Mouse (Mus musculus) right cerebral cortex, postnatal 4 days (tissue): ENCODE data around the gene Camkk2.

Experiments used
- DNase-seq: peaks from one replicate; pipeline ENCODE4 v3.0.0-alpha.2; 2022

Camkk2 gene

GRCm38 (mm10) chr5:122779277-122779834 is at the start of gene Camkk2:
Gene Camkk2, minus strand, starts transcription at chr5:122779409.
- DNase-seq: peak; percentile 84

- no peak for DNase-seq
Measured at GRCm38 (mm10) chr5:122825099-122825498, 45.9 kb upstream of the Camkk2 start.

- DNase-seq: no peak
Measured at GRCm38 (mm10) chr5:122824450-122824849, 45.2 kb upstream of the Camkk2 start.

- DNase-seq: no peak
Measured at GRCm38 (mm10) chr5:122823976-122824375, 44.8 kb upstream of the Camkk2 start.

- no peak for DNase-seq
Measured at GRCm38 (mm10) chr5:122822441-122822840, 43.2 kb upstream of the Camkk2 start.

- no peak for DNase-seq
Measured at GRCm38 (mm10) chr5:122821524-122821885, 42.3 kb upstream of the Camkk2 start.

- peak; percentile 82 for DNase-seq
Measured at GRCm38 (mm10) chr5:122820777-122821523, 41.7 kb upstream of the Camkk2 start, which contains the start of gene Anapc5. Gene Anapc5, minus strand, starts transcription at chr5:122821339.

GRCm38 (mm10) chr5:122812699-122813098 is 33.5 kb upstream of the Camkk2 start:
- no peak for DNase-seq

- DNase-seq: peak; percentile 69
Measured at GRCm38 (mm10) chr5:122811364-122812079, 32.3 kb upstream of the Camkk2 start.

- DNase-seq: no peak
Measured at GRCm38 (mm10) chr5:122805503-122805902, 26.3 kb upstream of the Camkk2 start.

- DNase-seq: no peak
Measured at GRCm38 (mm10) chr5:122802706-122803105, 23.5 kb upstream of the Camkk2 start.

- DNase-seq: no peak
Measured at GRCm38 (mm10) chr5:122801684-122802083, 22.5 kb upstream of the Camkk2 start.

GRCm38 (mm10) chr5:122800345-122801010 is 21.3 kb upstream of the Camkk2 start:
- DNase-seq: no peak

- DNase-seq: no peak
Measured at GRCm38 (mm10) chr5:122799379-122800344, 20.5 kb upstream of the Camkk2 start.

GRCm38 (mm10) chr5:122798557-122799378 is 19.6 kb upstream of the Camkk2 start:
- DNase-seq: peak; percentile 75

GRCm38 (mm10) chr5:122797866-122798265 is 18.7 kb upstream of the Camkk2 start:
- no peak for DNase-seq

GRCm38 (mm10) chr5:122788696-122789095 is 9.5 kb upstream of the Camkk2 start:
- no peak for DNase-seq

- DNase-seq: no peak
Measured at GRCm38 (mm10) chr5:122786035-122786819, 7.0 kb upstream of the Camkk2 start.

- DNase-seq: no peak
Measured at GRCm38 (mm10) chr5:122783726-122784406, 4.7 kb upstream of the Camkk2 start.

GRCm38 (mm10) chr5:122782066-122782465 is 2.9 kb upstream of the Camkk2 start:
- DNase-seq: no peak
